In genomic region chr5:142901846-142902505, GRCm38 (mm10) we compare ENCODE assay signal across 8 mouse cellular contexts. TPM values are rescaled to one million over a fixed set of nuclear protein-coding genes. Genes with fewer than 3 reads are reported as not detected.
A peak's percentile ranks its signal among the peaks of the same experiment; 100 is the strongest.
DNase-seq lines count a peak whose midpoint lies in the region; ATAC-seq and TF ChIP-seq lines count a peak whose summit lies in the region.

No protein-coding gene starts in this region.

- H3K27ac ChIP-seq in heart, embryonic 11.5 days (ENCODE audit: low read depth, low read length): peak overlapping the region; percentile 69; the same call in 1 of the 2 replicates
- H3K27ac ChIP-seq in forebrain, postnatal 0 days (ENCODE audit: low read depth, low read length): peak overlapping the region; percentile 30; the same call in 1 of the 2 replicates
- H3K27ac ChIP-seq in midbrain, embryonic 14.5 days (replicated peaks; ENCODE audit: low read depth, low read length): peak overlapping the region; percentile 21

- no peak overlapping the region; the same call in 1 of the 2 replicates for H3K9ac ChIP-seq in heart, embryonic 11.5 days (ENCODE audit: low read depth, low read length)
- H3K9ac ChIP-seq in forebrain, postnatal 0 days: peak overlapping the region; percentile 25; the same call in 1 of the 2 replicates
- H3K9ac ChIP-seq in midbrain, embryonic 14.5 days (replicated peaks; ENCODE audit: low read length): 0 out of 2 replicates have a peak overlapping the region, but pooled peaks have one; percentile 26

- ATAC-seq in heart, embryonic 11.5 days (replicated peaks; ENCODE audit: insufficient number of reproducible peaks, low FRiP score, low TSS enrichment): no peak
- ATAC-seq in forebrain, postnatal 0 days: no peak
- ATAC-seq in midbrain, embryonic 14.5 days (ENCODE audit: low FRiP score, low TSS enrichment): no peak
- no peak for ATAC-seq in monocyte, adult 5-6 weeks (replicated peaks; ENCODE audit: insufficient number of reproducible peaks, low FRiP score, low TSS enrichment, poor library complexity, severe bottlenecking)

- H3K27me3 ChIP-seq in heart, embryonic 11.5 days (ENCODE audit: control insufficient read depth, insufficient read depth, low read length): no peaks in the 10 kb centered on the region
- H3K27me3 ChIP-seq in forebrain, postnatal 0 days (ENCODE audit: insufficient read depth, low read length): no peaks in the 10 kb centered on the region
- H3K27me3 ChIP-seq in midbrain, embryonic 14.5 days (ENCODE audit: control insufficient read depth, insufficient read depth, low read length): no peaks in the 10 kb centered on the region

- H3K9me3 ChIP-seq in heart, embryonic 11.5 days (replicated peaks; ENCODE audit: control insufficient read depth, low read length): no peaks in the 10 kb centered on the region
- no peaks in the 10 kb centered on the region for H3K9me3 ChIP-seq in forebrain, postnatal 0 days (ENCODE audit: low read length)
- H3K9me3 ChIP-seq in midbrain, embryonic 14.5 days (ENCODE audit: control insufficient read depth, low read length): no peaks in the 10 kb centered on the region

- WGBS in heart, embryonic 11.5 days (ENCODE audit: insufficient replicate concordance): 60% methylated on average over 4 of the region's 4 CpGs
- 66% methylated on average over 4 of the region's 4 CpGs for WGBS in forebrain, postnatal 0 days
- WGBS in midbrain, embryonic 14.5 days: 81% methylated on average over 4 of the region's 4 CpGs

- H3K4me3 ChIP-seq in heart, embryonic 11.5 days (ENCODE audit: low read depth, low read length): no peak overlapping the region
- H3K4me3 ChIP-seq in forebrain, postnatal 0 days (ENCODE audit: low read depth, low read length): no peak overlapping the region
- H3K4me3 ChIP-seq in midbrain, embryonic 14.5 days (replicated peaks; ENCODE audit: low read depth, low read length): no peak overlapping the region

- DNase-seq in heart, postnatal 4 days: no peak
- peak; percentile 61 for DNase-seq in ES-CJ7 (ENCODE audit: low read depth, low spot score)
- peak; percentile 32 for DNase-seq in forebrain, postnatal 0 days
- no peak for DNase-seq in midbrain, embryonic 14.5 days
- no peak for DNase-seq in left cerebral cortex, adult 18-20 months (ENCODE audit: low spot score in 2 of 2)
- no peak for DNase-seq in layer of hippocampus, adult 9-11 months

- TF ChIP-seq CTCF in forebrain, postnatal 0 days (IDR thresholded peaks at IDR 0.05; ENCODE audit: low read depth): no peak

- H3K4me2 ChIP-seq in heart, embryonic 11.5 days: no peak overlapping the region
- H3K4me2 ChIP-seq in forebrain, postnatal 0 days (ENCODE audit: low read depth): no peak overlapping the region
- peak overlapping the region; percentile 39; the same call in 1 of the 2 replicates for H3K4me2 ChIP-seq in midbrain, embryonic 14.5 days (ENCODE audit: low read length)

- H3K4me1 ChIP-seq in heart, embryonic 11.5 days (ENCODE audit: control insufficient read depth, insufficient read depth, low read length): peaks cover 10% of the 10 kb centered on the region
- H3K4me1 ChIP-seq in forebrain, postnatal 0 days (ENCODE audit: insufficient read depth): peaks cover 7% of the 10 kb centered on the region
- peaks cover 26% of the 10 kb centered on the region for H3K4me1 ChIP-seq in midbrain, embryonic 14.5 days (ENCODE audit: control insufficient read depth, insufficient read depth, low read length)

- H3K36me3 ChIP-seq in heart, embryonic 11.5 days (ENCODE audit: control insufficient read depth, insufficient read depth, low read length): peaks cover 33% of the 10 kb centered on the region
- H3K36me3 ChIP-seq in forebrain, postnatal 0 days (ENCODE audit: insufficient read depth): peaks cover 64% of the 10 kb centered on the region
- peaks cover 66% of the 10 kb centered on the region for H3K36me3 ChIP-seq in midbrain, embryonic 14.5 days (ENCODE audit: control insufficient read depth, insufficient read depth, low read length)

RNA-seq across cellular contexts. Expression of gene Actb, which starts 4.6 kb away (rescaled TPM):
- polyA plus RNA-seq in heart, embryonic 11.5 days (2014; fragmentation: Nextera tagmentation; extraction: Ambion mirVana): 7,480 and 8,290 TPM in 2 replicates
- 1,000 to 10,000 TPM; 2,345 to 2,495 TPM for total RNA-seq in heart, postnatal 4 days (2021)
- total RNA-seq in forebrain, postnatal 0 days (2014; rRNA removed): 5,288 and 5,744 TPM in 2 replicates
- polyA plus RNA-seq in forebrain, postnatal 0 days (2015; fragmentation: Nextera tagmentation; extraction: Ambion mirVana): 19,349 and 21,354 TPM in 2 replicates
- polyA plus RNA-seq in midbrain, embryonic 14.5 days (2014; fragmentation: Nextera tagmentation; extraction: Ambion mirVana): 16,375 and 16,992 TPM in 2 replicates
- total RNA-seq in left cerebral cortex, adult 18-20 months (2021): 1,000 to 10,000 TPM; 2,346 to 2,379 TPM
- 6,587 to 7,071 TPM (median 6,776 TPM) in 3 replicates for total RNA-seq in monocyte, adult 5-6 weeks (2017)

RNA-seq across cellular contexts. Expression of gene Fbxl18, which starts 6.8 kb away (rescaled TPM):
- 7.0 and 8.0 TPM in 2 replicates for polyA plus RNA-seq in heart, embryonic 11.5 days (2014; fragmentation: Nextera tagmentation; extraction: Ambion mirVana)
- 1 to 10 TPM; 9.4 to 9.5 TPM for total RNA-seq in heart, postnatal 4 days (2021)
- 24.9 and 38.0 TPM in 2 replicates for total RNA-seq in forebrain, postnatal 0 days (2014; rRNA removed)
- polyA plus RNA-seq in forebrain, postnatal 0 days (2015; fragmentation: Nextera tagmentation; extraction: Ambion mirVana): 14.9 and 27.0 TPM in 2 replicates
- 28.6 and 28.8 TPM in 2 replicates for polyA plus RNA-seq in midbrain, embryonic 14.5 days (2014; fragmentation: Nextera tagmentation; extraction: Ambion mirVana)
- 10 to 100 TPM; 28.7 to 28.8 TPM for total RNA-seq in left cerebral cortex, adult 18-20 months (2021)
- total RNA-seq in monocyte, adult 5-6 weeks (2017): 1.6 to 3.6 TPM (median 2.3 TPM) in 3 replicates

RNA-seq across cellular contexts. Expression of gene Fscn1, which starts 58.2 kb away (rescaled TPM):
- 180 and 186 TPM in 2 replicates for polyA plus RNA-seq in heart, embryonic 11.5 days (2014; fragmentation: Nextera tagmentation; extraction: Ambion mirVana)
- 100 to 1,000 TPM; 145 to 173 TPM for total RNA-seq in heart, postnatal 4 days (2021)
- 394 and 457 TPM in 2 replicates for total RNA-seq in forebrain, postnatal 0 days (2014; rRNA removed)
- polyA plus RNA-seq in forebrain, postnatal 0 days (2015; fragmentation: Nextera tagmentation; extraction: Ambion mirVana): 522 and 558 TPM in 2 replicates
- polyA plus RNA-seq in midbrain, embryonic 14.5 days (2014; fragmentation: Nextera tagmentation; extraction: Ambion mirVana): 521 and 580 TPM in 2 replicates
- 100 to 1,000 TPM; 280 to 311 TPM for total RNA-seq in left cerebral cortex, adult 18-20 months (2021)
- 1.2 TPM in 1 of 3 replicates, not detected in the others for total RNA-seq in monocyte, adult 5-6 weeks (2017)

Comparison
In these comparisons a context has a peak if more than half of its experiments do, and no peak if none do; other contexts are left out.
1. DNase-seq: peak in ES-CJ7 (single experiment) and forebrain, postnatal 0 days (single experiment); none in heart, postnatal 4 days (single experiment), midbrain, embryonic 14.5 days (single experiment), left cerebral cortex, adult 18-20 months (0 of 2) and layer of hippocampus, adult 9-11 months (single experiment).
2. RNA of gene Fscn1, which starts 58.2 kb away (total RNA-seq): 394 to 457 TPM in forebrain, postnatal 0 days, 280 to 311 TPM in left cerebral cortex, adult 18-20 months and 145 to 173 TPM in heart, postnatal 4 days; 1.2 TPM in monocyte, adult 5-6 weeks; every median in the first group is over 10 times any median in the second.
3. Peak in every context shown above with its lines, with median percentiles within 50 percentile points of each other: H3K27ac ChIP-seq.